Mouse (Mus musculus): ENCODE results near the gene Hsd3b7.

GRCm38 (mm10) chr7:127822494-127822893, 22.1 kb downstream of the Hsd3b7 start:
- TF ChIP-seq CTCF (IDR thresholded peaks at IDR 0.05; ENCODE audit: low read depth, low read length) (no peak), POLR2A (IDR thresholded peaks at IDR 0.05; ENCODE audit: borderline replicate concordance, low read depth, low read length) (no peak)

Data from bone marrow macrophage, adult 2 months (primary cell).